Mouse (Mus musculus) small intestine, adult 2 months (tissue): ENCODE measurements around the gene Cbl.

Source experiments
- CTCF ChIP-seq: fragments of 200-500 bp; IDR thresholded peaks from 2 replicates; pipeline ENCODE4 v1.5.1; 2012; ENCODE audit warnings: low read depth, mild to moderate bottlenecking, control low read depth, inconsistent platforms, low read length, moderate library complexity, mixed read lengths; ENCODE audit not compliant: insufficient replicate concordance, insufficient read length; ENCODE audit errors: extremely low read depth
- POLR2A ChIP-seq: fragments of 200-500 bp; IDR thresholded peaks from 2 replicates; pipeline ENCODE4 v1.6.1; 2012; ENCODE audit warnings: low read depth, mild to moderate bottlenecking, control low read depth, inconsistent platforms, low read length, moderate library complexity

DNA sequence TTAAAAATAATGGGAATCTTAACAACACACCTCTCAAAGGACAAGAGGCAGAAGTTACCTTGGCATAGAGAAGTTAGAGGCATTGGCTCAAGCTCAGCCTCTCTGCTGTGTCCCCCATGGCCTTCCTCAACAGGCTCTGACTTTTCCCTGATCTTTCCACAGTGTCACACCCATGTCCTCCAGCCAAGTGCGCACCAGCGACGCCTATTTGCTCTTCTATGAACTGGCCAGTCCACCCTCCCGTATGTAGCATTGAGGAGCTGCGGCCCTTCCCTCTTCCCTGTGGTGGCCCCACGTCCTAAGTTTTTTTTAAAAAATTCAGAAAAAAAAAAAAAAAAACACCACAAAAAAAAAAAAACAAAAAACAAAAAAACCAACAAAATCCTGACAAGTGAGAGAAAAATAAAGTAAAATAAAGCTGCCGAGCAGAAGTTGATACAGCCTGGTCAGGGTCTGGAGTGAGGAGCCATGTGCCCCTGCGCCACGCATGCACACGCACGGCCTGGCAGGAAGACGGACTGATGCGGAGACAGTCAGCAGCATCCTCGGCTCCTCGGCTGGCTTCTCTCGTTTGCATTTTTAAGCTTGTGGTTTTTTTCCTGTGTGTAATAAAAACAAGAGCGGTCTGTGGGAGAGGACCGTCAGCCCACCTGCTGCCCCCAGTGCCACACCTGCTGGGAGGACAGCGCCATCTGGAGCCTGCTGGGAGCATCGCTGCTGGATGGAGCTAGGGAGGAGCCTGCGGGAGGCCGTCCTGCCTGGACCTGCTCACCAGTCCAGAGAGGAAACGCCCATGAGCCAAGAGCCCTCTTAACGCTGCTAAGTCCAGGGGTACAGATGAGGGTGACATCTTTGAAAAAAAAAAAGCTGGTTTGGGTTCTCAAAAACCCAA is 140.0 kb downstream of the Cbl start:
- TF ChIP-seq CTCF (peak; percentile 85), POLR2A (no peak)
